Comparison of ENCODE assay signal across 22 mouse cellular contexts in genomic region chr5:100557019-100557418, GRCm38 (mm10). TPM values are rescaled to one million over a fixed set of nuclear protein-coding genes. Genes with fewer than 3 reads are reported as not detected.
DNase-seq lines count a peak whose midpoint lies in the region; ATAC-seq and TF ChIP-seq lines count a peak whose summit lies in the region.
"Had no signal": no experiment of that assay in that cellular context is flagged by ENCODE, and none has a peak within 500 bp of the region (broad histone marks: within the 10 kb centered on the region; RNA-seq: fewer than 3 reads in every experiment).

No protein-coding gene starts in this region.

- H3K79me2 ChIP-seq in macrophage (ENCODE audit: inconsistent target): no peaks in the 10 kb centered on the region

- no peak for TF ChIP-seq POLR2A in cerebellum, adult 2 months (IDR thresholded peaks at IDR 0.05; ENCODE audit: borderline replicate concordance, insufficient read depth, low read length)

- 83% methylated on average over 14 of the region's 14 CpGs for WGBS in heart, embryonic 10.5 days
- WGBS in heart, embryonic 12.5 days: 79% methylated on average over 14 of the region's 14 CpGs
- WGBS in liver, postnatal 0 days (ENCODE audit: insufficient replicate concordance): 59% methylated on average over 14 of the region's 14 CpGs
- WGBS in liver, embryonic 11.5 days: 78% methylated on average over 14 of the region's 14 CpGs
- WGBS in macrophage (ENCODE audit: missing documents): 32% methylated on average over 14 of the region's 14 CpGs
- 86% methylated on average over 14 of the region's 14 CpGs for WGBS in cerebellum, adult 2 months

- no peak overlapping the region for H3K9ac ChIP-seq in heart, embryonic 12.5 days
- no peak overlapping the region for H3K9ac ChIP-seq in liver, postnatal 0 days (replicated peaks)
- H3K9ac ChIP-seq in liver, embryonic 11.5 days (ENCODE audit: low read depth, low read length): no peak overlapping the region
- H3K9ac ChIP-seq: embryonic facial prominence, embryonic 13.5 days; forebrain, embryonic 13.5 days; forebrain, postnatal 0 days; heart, embryonic 15.5 days; hindbrain, embryonic 14.5 days had no signal

- no peak overlapping the region for H3K27ac ChIP-seq in heart, embryonic 10.5 days
- no peak overlapping the region for H3K27ac ChIP-seq in heart, embryonic 12.5 days (ENCODE audit: poor library complexity, severe bottlenecking)
- no peak overlapping the region for H3K27ac ChIP-seq in liver, postnatal 0 days (ENCODE audit: low read depth)
- no peak overlapping the region for H3K27ac ChIP-seq in liver, embryonic 11.5 days (ENCODE audit: low read depth, low read length)
- peak overlapping the region; percentile 56 for H3K27ac ChIP-seq in macrophage
- H3K27ac ChIP-seq in cerebellum, adult 2 months (ENCODE audit: insufficient read depth, low read length): no peak overlapping the region
- H3K27ac ChIP-seq: embryonic facial prominence, embryonic 13.5 days; forebrain, embryonic 13.5 days; heart, embryonic 15.5 days; hindbrain, embryonic 10.5 days; hindbrain, embryonic 14.5 days had no signal

- no peak overlapping the region for H3K4me2 ChIP-seq in heart, embryonic 12.5 days
- no peak overlapping the region for H3K4me2 ChIP-seq in liver, postnatal 0 days (ENCODE audit: low read depth, low read length)
- H3K4me2 ChIP-seq in liver, embryonic 11.5 days: no peak overlapping the region
- H3K4me2 ChIP-seq: embryonic facial prominence, embryonic 13.5 days; forebrain, embryonic 13.5 days; heart, embryonic 15.5 days; hindbrain, embryonic 14.5 days had no signal

- peak; percentile 33 for DNase-seq in heart, embryonic 10.5 days (ENCODE audit: low spot score)
- no peak for DNase-seq in liver, postnatal 0 days
- no peak for DNase-seq in liver, embryonic 11.5 days (ENCODE audit: low spot score)
- no peak for DNase-seq in cerebellum, adult 2 months
- DNase-seq: adrenal gland, postnatal 14 days; cerebellum, adult 8-10 months; cerebellum, postnatal 14 days; forebrain, postnatal 0 days; gastrocnemius, postnatal 14 days; heart, adult 11 months; heart, postnatal 14 days had no signal

- H3K4me1 ChIP-seq in heart, embryonic 10.5 days: no peaks in the 10 kb centered on the region
- H3K4me1 ChIP-seq in heart, embryonic 12.5 days (replicated peaks): peaks cover 7% of the 10 kb centered on the region
- H3K4me1 ChIP-seq in liver, postnatal 0 days (ENCODE audit: insufficient read depth): peaks cover 6% of the 10 kb centered on the region
- 0 out of 2 replicates have a peak, but pooled peaks cover 2% of the 10 kb centered on the region for H3K4me1 ChIP-seq in liver, embryonic 11.5 days (replicated peaks; ENCODE audit: control insufficient read depth, insufficient read depth, low read length)
- peaks cover 4% of the 10 kb centered on the region; the same call in 1 of the 2 replicates for H3K4me1 ChIP-seq in cerebellum, adult 2 months (ENCODE audit: control insufficient read depth, insufficient read depth, low read length)
- H3K4me1 ChIP-seq: embryonic facial prominence, embryonic 13.5 days; heart, embryonic 15.5 days; hindbrain, embryonic 10.5 days had no signal

- no peak for TF ChIP-seq CTCF in liver, postnatal 0 days (IDR thresholded peaks at IDR 0.05; ENCODE audit: low read depth)
- no peak for TF ChIP-seq CTCF in cerebellum, adult 2 months (IDR thresholded peaks at IDR 0.05; ENCODE audit: borderline replicate concordance, insufficient read depth, low read depth, low read length)

- no peak overlapping the region for H3K4me3 ChIP-seq in heart, embryonic 10.5 days
- no peak overlapping the region for H3K4me3 ChIP-seq in heart, embryonic 12.5 days
- H3K4me3 ChIP-seq in liver, postnatal 0 days (ENCODE audit: low read depth, low read length): no peak overlapping the region
- no peak overlapping the region for H3K4me3 ChIP-seq in liver, embryonic 11.5 days (ENCODE audit: low read depth, low read length)
- H3K4me3 ChIP-seq in macrophage (ENCODE audit: inconsistent target): no peak overlapping the region
- no peak overlapping the region for H3K4me3 ChIP-seq in cerebellum, adult 2 months (replicated peaks; ENCODE audit: insufficient read depth, low read depth, low read length)
- H3K4me3 ChIP-seq: embryonic facial prominence, embryonic 13.5 days; forebrain, embryonic 13.5 days; heart, embryonic 15.5 days; hindbrain, embryonic 10.5 days had no signal

- H3K36me3 ChIP-seq in heart, embryonic 10.5 days: no peaks in the 10 kb centered on the region
- H3K36me3 ChIP-seq in heart, embryonic 12.5 days: no peaks in the 10 kb centered on the region
- peaks cover 38% of the 10 kb centered on the region for H3K36me3 ChIP-seq in liver, postnatal 0 days (replicated peaks; ENCODE audit: insufficient read depth, low read length)
- no peaks in the 10 kb centered on the region for H3K36me3 ChIP-seq in liver, embryonic 11.5 days (ENCODE audit: control insufficient read depth, insufficient read depth, low read length)
- H3K36me3 ChIP-seq in macrophage (ENCODE audit: inconsistent target): no peaks in the 10 kb centered on the region
- H3K36me3 ChIP-seq: embryonic facial prominence, embryonic 13.5 days; heart, embryonic 15.5 days; hindbrain, embryonic 10.5 days had no signal

- H3K27me3 ChIP-seq in heart, embryonic 10.5 days (ENCODE audit: insufficient read depth, poor library complexity, severe bottlenecking): no peaks in the 10 kb centered on the region
- no peaks in the 10 kb centered on the region for H3K27me3 ChIP-seq in heart, embryonic 12.5 days (replicated peaks)
- no peaks in the 10 kb centered on the region for H3K27me3 ChIP-seq in liver, postnatal 0 days (ENCODE audit: insufficient read depth, low read length)
- H3K27me3 ChIP-seq in liver, embryonic 11.5 days (replicated peaks; ENCODE audit: control insufficient read depth, insufficient read depth, low read length): no peaks in the 10 kb centered on the region
- no peaks in the 10 kb centered on the region for H3K27me3 ChIP-seq in cerebellum, adult 2 months (ENCODE audit: control insufficient read depth, insufficient read depth, low read length)
- H3K27me3 ChIP-seq: CH12.LX; embryonic facial prominence, embryonic 13.5 days; forebrain, embryonic 13.5 days; heart, embryonic 15.5 days; Patski had no signal

- ATAC-seq in heart, embryonic 12.5 days (ENCODE audit: insufficient number of reproducible peaks, low FRiP score): no peak
- peak; percentile 17; the same call in 1 of the 2 replicates for ATAC-seq in liver, postnatal 0 days
- no peak for ATAC-seq in liver, embryonic 11.5 days (replicated peaks; ENCODE audit: low FRiP score)
- no peak for ATAC-seq in CD4-positive, CD25-positive, alpha-beta regulatory T cell, adult 4 months
- ATAC-seq: activated CD4-positive, CD25-positive, alpha-beta regulatory T cell, adult 4 months; forebrain, embryonic 13.5 days; forebrain, postnatal 0 days; Patski had no signal

- no peak for TF ChIP-seq EP300 in liver, postnatal 0 days (IDR thresholded peaks at IDR 0.05; ENCODE audit: low read depth)

- H3K9me3 ChIP-seq in heart, embryonic 10.5 days: no peaks in the 10 kb centered on the region
- H3K9me3 ChIP-seq in heart, embryonic 12.5 days (replicated peaks): no peaks in the 10 kb centered on the region
- H3K9me3 ChIP-seq in liver, postnatal 0 days (ENCODE audit: low read length): no peaks in the 10 kb centered on the region
- H3K9me3 ChIP-seq in liver, embryonic 11.5 days (ENCODE audit: control insufficient read depth, low read length): no peaks in the 10 kb centered on the region
- H3K9me3 ChIP-seq: embryonic facial prominence, embryonic 13.5 days; forebrain, embryonic 13.5 days; heart, embryonic 15.5 days; hindbrain, embryonic 10.5 days had no signal

RNA-seq across cellular contexts. Expression of gene Plac8, which starts 15.0 kb away (rescaled TPM):
- polyA plus RNA-seq in heart, embryonic 10.5 days (2016; fragmentation: Nextera tagmentation; extraction: Ambion mirVana): 8.5 and 15.2 TPM in 2 replicates
- 3.8 and 4.5 TPM in 2 replicates for polyA plus RNA-seq in heart, embryonic 12.5 days (2016; fragmentation: Nextera tagmentation; extraction: Ambion mirVana)
- polyA plus RNA-seq in liver, postnatal 0 days (2015; fragmentation: Nextera tagmentation; extraction: Ambion mirVana): 104 and 109 TPM in 2 replicates
- polyA plus RNA-seq in liver, embryonic 11.5 days (2014; fragmentation: Nextera tagmentation; extraction: Ambion mirVana): 34.0 and 34.3 TPM in 2 replicates
- total RNA-seq in macrophage (2018; cell fraction: chromatin; rRNA removed): 1 to 10 TPM in 13 of 26 experiments, not detected in 13; 1.9 to 9.7 (median 6.0) TPM
- 100 to 1,000 TPM in 3 of 26 experiments, 10 to 100 TPM in 22, 1 to 10 TPM in 1; 9.9 to 164 (median 40.4) TPM for total RNA-seq in macrophage (2018; cell fraction: cytosol; rRNA removed)
- total RNA-seq in macrophage (2018; cell fraction: nucleus; rRNA removed): 10 to 100 TPM in 13 of 26 experiments, 1 to 10 TPM in 12, not detected in 1; 1.4 to 70.4 (median 11.0) TPM
- polyA plus RNA-seq in macrophage (2018): 5.2 to 21.7 TPM (median 7.8 TPM) in 3 replicates
- 0.72 and 0.74 TPM in 2 replicates for polyA plus RNA-seq in cerebellum, adult 2 months (2012; rRNA removed)
- 10 to 100 TPM in 1 of 2 experiments, 1 to 10 TPM in 1; 2.9 to 12.0 TPM for polyA plus RNA-seq in CD4-positive, CD25-positive, alpha-beta regulatory T cell, adult 4 months (2017; shearing (Covaris generic))

RNA-seq across cellular contexts. Expression of gene Cops4, which starts 38.9 kb away (rescaled TPM):
- 172 and 203 TPM in 2 replicates for polyA plus RNA-seq in heart, embryonic 10.5 days (2016; fragmentation: Nextera tagmentation; extraction: Ambion mirVana)
- polyA plus RNA-seq in heart, embryonic 12.5 days (2016; fragmentation: Nextera tagmentation; extraction: Ambion mirVana): 146 and 153 TPM in 2 replicates
- 48.5 and 50.1 TPM in 2 replicates for polyA plus RNA-seq in liver, postnatal 0 days (2015; fragmentation: Nextera tagmentation; extraction: Ambion mirVana)
- polyA plus RNA-seq in liver, embryonic 11.5 days (2014; fragmentation: Nextera tagmentation; extraction: Ambion mirVana): 166 and 176 TPM in 2 replicates
- 10 to 100 TPM; 15.8 to 70.1 (median 37.5) TPM for total RNA-seq in macrophage (2018; cell fraction: chromatin; rRNA removed)
- 10 to 100 TPM; 27.7 to 50.9 (median 41.2) TPM for total RNA-seq in macrophage (2018; cell fraction: cytosol; rRNA removed)
- total RNA-seq in macrophage (2018; cell fraction: nucleus; rRNA removed): 10 to 100 TPM in 25 of 26 experiments, 1 to 10 TPM in 1; 9.6 to 45.9 (median 23.5) TPM
- polyA plus RNA-seq in macrophage (2018): 39.5 to 73.9 TPM (median 51.8 TPM) in 3 replicates
- 86.3 and 87.4 TPM in 2 replicates for polyA plus RNA-seq in cerebellum, adult 2 months (2012; rRNA removed)
- 100 to 1,000 TPM; 114 to 118 TPM for polyA plus RNA-seq in CD4-positive, CD25-positive, alpha-beta regulatory T cell, adult 4 months (2017; shearing (Covaris generic))

RNA-seq across cellular contexts. Expression of gene Lin54, which starts 56.6 kb away (rescaled TPM):
- polyA plus RNA-seq in heart, embryonic 10.5 days (2016; fragmentation: Nextera tagmentation; extraction: Ambion mirVana): 10.4 and 13.4 TPM in 2 replicates
- 14.4 and 14.6 TPM in 2 replicates for polyA plus RNA-seq in heart, embryonic 12.5 days (2016; fragmentation: Nextera tagmentation; extraction: Ambion mirVana)
- 4.2 and 4.7 TPM in 2 replicates for polyA plus RNA-seq in liver, postnatal 0 days (2015; fragmentation: Nextera tagmentation; extraction: Ambion mirVana)
- polyA plus RNA-seq in liver, embryonic 11.5 days (2014; fragmentation: Nextera tagmentation; extraction: Ambion mirVana): 16.2 and 17.3 TPM in 2 replicates
- 10 to 100 TPM; 10.3 to 60.6 (median 22.8) TPM for total RNA-seq in macrophage (2018; cell fraction: chromatin; rRNA removed)
- total RNA-seq in macrophage (2018; cell fraction: cytosol; rRNA removed): 10 to 100 TPM in 25 of 26 experiments, 1 to 10 TPM in 1; 9.7 to 14.3 (median 12.2) TPM
- 10 to 100 TPM; 10.1 to 37.5 (median 20.8) TPM for total RNA-seq in macrophage (2018; cell fraction: nucleus; rRNA removed)
- 8.7 to 13.7 TPM (median 11.2 TPM) in 3 replicates for polyA plus RNA-seq in macrophage (2018)
- 6.1 and 7.7 TPM in 2 replicates for polyA plus RNA-seq in cerebellum, adult 2 months (2012; rRNA removed)
- 1 to 10 TPM; 9.2 to 9.9 TPM for polyA plus RNA-seq in CD4-positive, CD25-positive, alpha-beta regulatory T cell, adult 4 months (2017; shearing (Covaris generic))
